In the genomic region with DNA sequence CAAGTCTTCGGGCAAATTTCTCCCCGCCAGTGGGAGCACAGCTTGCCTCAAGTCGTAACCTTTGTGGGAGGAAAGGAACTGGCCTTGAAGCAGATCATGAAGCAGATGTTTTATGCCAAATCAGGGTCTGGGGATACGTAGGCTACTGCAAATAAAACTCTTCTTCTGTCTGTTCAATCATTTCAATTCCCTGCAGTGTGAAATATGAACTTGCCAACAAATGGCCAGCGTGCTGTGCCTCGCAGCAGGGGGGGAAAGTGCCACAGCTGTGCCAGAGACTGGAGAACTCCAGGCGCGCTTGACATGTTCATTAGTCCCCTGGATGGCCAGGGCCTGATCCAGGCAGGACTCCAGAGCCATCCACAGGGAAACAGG, we compare ENCODE assay signal across 14 mouse cellular contexts.
DNase-seq lines count a peak whose midpoint lies in the region; ATAC-seq lines count a peak whose summit lies in the region.
"Had no signal": no experiment of that assay in that cellular context is flagged by ENCODE, and none has a peak within 500 bp of the region (broad histone marks: within the 10 kb centered on the region; RNA-seq: fewer than 3 reads in every experiment).

No protein-coding gene starts in this region.

- no peaks in the 10 kb centered on the region for H3K9me3 ChIP-seq in embryonic facial prominence, embryonic 11.5 days (replicated peaks; ENCODE audit: control insufficient read depth, low read length)
- H3K9me3 ChIP-seq in hindbrain, embryonic 15.5 days: no peaks in the 10 kb centered on the region
- H3K9me3 ChIP-seq in neural tube, embryonic 12.5 days: no peaks in the 10 kb centered on the region
- H3K9me3 ChIP-seq: liver, embryonic 13.5 days had no signal

- 45% methylated on average over 8 of the region's 8 CpGs for WGBS in embryonic facial prominence, embryonic 11.5 days
- WGBS in hindbrain, embryonic 15.5 days: 29% methylated on average over 8 of the region's 8 CpGs
- WGBS in neural tube, embryonic 12.5 days: 39% methylated on average over 8 of the region's 8 CpGs

- H3K27me3 ChIP-seq in embryonic facial prominence, embryonic 11.5 days (ENCODE audit: control insufficient read depth, insufficient read depth, low read length): no peaks in the 10 kb centered on the region
- H3K27me3 ChIP-seq in hindbrain, embryonic 15.5 days: no peaks in the 10 kb centered on the region
- H3K27me3 ChIP-seq in neural tube, embryonic 12.5 days (replicated peaks): no peaks in the 10 kb centered on the region
- H3K27me3 ChIP-seq: liver, embryonic 13.5 days; Patski had no signal

- H3K4me1 ChIP-seq in embryonic facial prominence, embryonic 11.5 days (ENCODE audit: control insufficient read depth, insufficient read depth, low read length): no peaks in the 10 kb centered on the region
- H3K4me1 ChIP-seq in hindbrain, embryonic 15.5 days (replicated peaks): peaks cover 19% of the 10 kb centered on the region
- H3K4me1 ChIP-seq in neural tube, embryonic 12.5 days: peaks cover 16% of the 10 kb centered on the region
- H3K4me1 ChIP-seq: liver, embryonic 13.5 days had no signal

- H3K4me3 ChIP-seq in embryonic facial prominence, embryonic 11.5 days (ENCODE audit: low read depth, low read length): no peak overlapping the region
- no peak overlapping the region for H3K4me3 ChIP-seq in hindbrain, embryonic 15.5 days
- H3K4me3 ChIP-seq in neural tube, embryonic 12.5 days: no peak overlapping the region
- H3K4me3 ChIP-seq: liver, embryonic 13.5 days had no signal

- H3K9ac ChIP-seq in embryonic facial prominence, embryonic 11.5 days (replicated peaks; ENCODE audit: low read length): no peak overlapping the region
- H3K9ac ChIP-seq in hindbrain, embryonic 15.5 days: no peak overlapping the region
- H3K9ac ChIP-seq in neural tube, embryonic 12.5 days: no peak overlapping the region
- H3K9ac ChIP-seq: liver, embryonic 13.5 days had no signal

- H3K27ac ChIP-seq in embryonic facial prominence, embryonic 11.5 days (replicated peaks; ENCODE audit: low read depth, low read length): no peak overlapping the region
- H3K27ac ChIP-seq in hindbrain, embryonic 15.5 days (replicated peaks): 0 out of 2 replicates have a peak overlapping the region, but pooled peaks have one; percentile 32
- H3K27ac ChIP-seq in neural tube, embryonic 12.5 days: peak overlapping the region; percentile 13; the same call in 1 of the 2 replicates
- H3K27ac ChIP-seq: liver, embryonic 13.5 days had no signal

- H3K4me2 ChIP-seq in embryonic facial prominence, embryonic 11.5 days (ENCODE audit: low read depth, low read length): no peak overlapping the region
- H3K4me2 ChIP-seq in hindbrain, embryonic 15.5 days: no peak overlapping the region
- H3K4me2 ChIP-seq in neural tube, embryonic 12.5 days (replicated peaks): no peak overlapping the region
- H3K4me2 ChIP-seq: liver, embryonic 13.5 days had no signal

- DNase-seq in heart, adult 11 months: peak; percentile 59
- no peak for DNase-seq in heart, postnatal 36 days
- peak; percentile 31 for DNase-seq in embryonic facial prominence, embryonic 11.5 days (ENCODE audit: low spot score)
- no peak for DNase-seq in frontal cortex, postnatal 36 days (ENCODE audit: low spot score in 2 of 2)
- DNase-seq in layer of hippocampus, postnatal 14 days (ENCODE audit: low spot score in 2 of 2): no peak
- DNase-seq in cerebellum, adult 9-10 months: no peak
- DNase-seq: heart, adult 18-20 months; kidney, postnatal 36 days; liver, embryonic 13.5 days; thymus, postnatal 36 days had no signal

- intact Hi-C loops in heart, postnatal 36 days (cut with DNase I): no loop called here

- ATAC-seq in embryonic facial prominence, embryonic 11.5 days (replicated peaks; ENCODE audit: insufficient number of reproducible peaks, low FRiP score, low TSS enrichment, low read depth): no peak
- 0 out of 2 replicates have a peak, but pooled peaks have one; percentile 36 for ATAC-seq in hindbrain, embryonic 15.5 days (ENCODE audit: low FRiP score, low read depth)
- no peak for ATAC-seq in neural tube, embryonic 12.5 days (ENCODE audit: low FRiP score, low read depth)
- ATAC-seq: forebrain, embryonic 14.5 days; Patski had no signal

- H3K36me3 ChIP-seq in embryonic facial prominence, embryonic 11.5 days (replicated peaks; ENCODE audit: control insufficient read depth, insufficient read depth, low read depth, low read length): no peaks in the 10 kb centered on the region
- no peaks in the 10 kb centered on the region for H3K36me3 ChIP-seq in hindbrain, embryonic 15.5 days
- H3K36me3 ChIP-seq in neural tube, embryonic 12.5 days: no peaks in the 10 kb centered on the region
- H3K36me3 ChIP-seq: liver, embryonic 13.5 days had no signal

Comparison
In these comparisons a context has a peak if more than half of its experiments do, and no peak if none do; other contexts are left out.
1. DNase-seq: peak in heart, adult 11 months (single experiment) and embryonic facial prominence, embryonic 11.5 days (single experiment); none in heart, postnatal 36 days (0 of 2), frontal cortex, postnatal 36 days (0 of 2), layer of hippocampus, postnatal 14 days (0 of 2) and cerebellum, adult 9-10 months (single experiment).